Mouse (Mus musculus): ENCODE measurements around the gene Fastkd5.

Fastkd5 gene

GRCm38 (mm10) chr2:130581201-130581600 lies 48.6 kb downstream of the Fastkd5 start:
- in situ Hi-C loops (cut with MboI; ENCODE audit: unreplicated experiment in 2 of 2), result no loop called here

GRCm38 (mm10) chr2:130579791-130580190 lies 50.0 kb downstream of the Fastkd5 start:
- in situ Hi-C loops (cut with MboI; ENCODE audit: unreplicated experiment in 2 of 2), result loop anchor here (5.0 to 10.0 kb wide), 3 partner anchors 183 to 375 kb away; no protein-coding TSS in a partner anchor

GRCm38 (mm10) chr2:130578148-130578547 lies 51.7 kb downstream of the Fastkd5 start:
- in situ Hi-C loops (cut with MboI; ENCODE audit: unreplicated experiment in 2 of 2), result loop anchor here (5.0 to 10.0 kb wide), 3 partner anchors 184 to 377 kb away; no protein-coding TSS in a partner anchor

GRCm38 (mm10) chr2:130577632-130578031 lies 52.2 kb downstream of the Fastkd5 start:
- in situ Hi-C loops (cut with MboI; ENCODE audit: unreplicated experiment in 2 of 2), result loop anchor here (5.0 to 10.0 kb wide), 3 partner anchors 185 to 377 kb away; no protein-coding TSS in a partner anchor

GRCm38 (mm10) chr2:130577021-130577420 lies 52.8 kb downstream of the Fastkd5 start:
- in situ Hi-C loops (cut with MboI; ENCODE audit: unreplicated experiment in 2 of 2), result loop anchor here (5.0 to 10.0 kb wide), 3 partner anchors 185 to 378 kb away; no protein-coding TSS in a partner anchor

- in situ Hi-C loops (cut with MboI; ENCODE audit: unreplicated experiment in 2 of 2), result loop anchor here (5.0 to 10.0 kb wide), 3 partner anchors 186 to 378 kb away; no protein-coding TSS in a partner anchor
These were observed 53.3 kb downstream of the Fastkd5 start for GRCm38 (mm10) chr2:130576564-130576963.

GRCm38 (mm10) chr2:130575873-130576272 lies 54.0 kb downstream of the Fastkd5 start, which contains the start of gene Oxt:
Gene Oxt, plus strand, starts transcription at chr2:130576173.
- in situ Hi-C loops (cut with MboI; ENCODE audit: unreplicated experiment in 2 of 2), result loop anchor here (5.0 to 10.0 kb wide), 3 partner anchors 186 to 379 kb away; no protein-coding TSS in a partner anchor

GRCm38 (mm10) chr2:130574960-130575359 lies 54.9 kb downstream of the Fastkd5 start:
- in situ Hi-C loops (cut with MboI; ENCODE audit: unreplicated experiment in 2 of 2), result loop anchor here (5.0 to 10.0 kb wide), 4 partner anchors 187 to 380 kb away; no protein-coding TSS in a partner anchor

- in situ Hi-C loops (cut with MboI; ENCODE audit: unreplicated experiment in 2 of 2), result loop anchor here (5.0 to 10.0 kb wide), 3 partner anchors 278 to 385 kb away; no protein-coding TSS in a partner anchor
These were observed 59.9 kb downstream of the Fastkd5 start for GRCm38 (mm10) chr2:130569926-130570325.

- in situ Hi-C loops (cut with MboI; ENCODE audit: unreplicated experiment in 2 of 2), result loop anchor here in 1 of 2 experiments (5.0 kb wide), 1 partner anchor 282 kb away; no protein-coding TSS in a partner anchor
These were observed 60.9 kb downstream of the Fastkd5 start for GRCm38 (mm10) chr2:130568921-130569320.

GRCm38 (mm10) chr2:130564983-130565382 lies 64.8 kb downstream of the Fastkd5 start:
- in situ Hi-C loops (cut with MboI; ENCODE audit: unreplicated experiment in 2 of 2), result loop anchor here (5.0 kb wide), 2 partner anchors 118 to 278 kb away; no protein-coding TSS in a partner anchor

- in situ Hi-C loops (cut with MboI; ENCODE audit: unreplicated experiment in 2 of 2), result loop anchor here in 1 of 2 experiments (5.0 kb wide), 1 partner anchor 117 kb away; no protein-coding TSS in a partner anchor
These were observed 65.8 kb downstream of the Fastkd5 start for GRCm38 (mm10) chr2:130564063-130564462.
